Mouse (Mus musculus) layer of hippocampus, adult 8-10 months (tissue): ENCODE data around the gene 4933411K16Rik. TPM values are rescaled to one million over a fixed set of nuclear protein-coding genes. Genes with fewer than 3 reads are reported as not detected.
"Not testable (repeated sequence)": the region's sequence is repeated elsewhere in the genome, so short reads cannot be mapped to it uniquely, and the experiment has no call there.

Experiments used
- DNase-seq, 2 experiments: peaks; one replicate each; pipeline ENCODE4 v3.0.0; 2022; ENCODE audit warnings: low spot score in 2 of 2
- total RNA-seq, 4 experiments: library from RNA; stranded (reverse); gene quantifications; 2 replicates each; pipeline ENCODE4 v1.2.4; 2022

The 4933411K16Rik gene
- total RNA-seq, 4 experiments from 2014 or later, result 1.7 to 2.7 (median 2.1) TPM

DNA sequence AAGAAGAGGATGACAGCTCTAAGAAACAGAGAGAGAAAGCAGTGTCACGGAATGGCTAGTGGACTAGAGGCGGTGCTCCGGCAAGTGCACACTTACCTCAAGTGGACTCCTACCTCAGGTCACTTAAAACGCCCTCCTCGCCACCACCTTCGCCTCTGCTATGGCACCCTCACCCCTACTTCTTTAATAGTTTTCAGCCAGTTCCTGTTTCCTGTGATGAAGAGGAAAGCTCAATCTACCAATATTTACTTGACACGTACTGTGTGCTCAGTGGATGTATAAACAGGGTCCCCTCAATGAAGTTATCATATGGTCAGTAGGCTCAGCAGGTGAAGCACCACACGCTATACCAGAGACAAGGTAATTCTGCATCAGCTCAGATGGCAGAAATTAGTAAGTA, 26.5 kb downstream of the 4933411K16Rik start:
- DNase-seq, result no peak

DNA sequence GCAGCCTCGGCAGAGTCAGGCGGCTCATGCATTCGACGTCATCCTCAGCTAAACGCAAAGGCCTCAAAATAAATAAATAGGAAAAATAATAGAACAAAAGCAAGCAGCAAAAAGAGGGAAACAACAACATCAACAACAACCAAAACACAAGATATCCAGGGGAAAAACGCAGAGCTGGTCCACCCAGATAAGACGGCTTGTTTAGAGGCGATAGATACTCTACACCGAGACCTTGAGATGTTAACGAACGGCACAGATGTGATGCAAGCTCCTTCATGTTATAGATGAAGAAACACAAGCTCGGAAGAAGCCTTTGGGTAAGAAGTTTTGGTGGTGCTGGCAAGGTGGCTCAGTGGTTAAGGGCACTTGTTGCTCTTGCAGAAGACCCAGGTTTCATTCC, 27.0 kb downstream of the 4933411K16Rik start:
- no peak for DNase-seq

DNA sequence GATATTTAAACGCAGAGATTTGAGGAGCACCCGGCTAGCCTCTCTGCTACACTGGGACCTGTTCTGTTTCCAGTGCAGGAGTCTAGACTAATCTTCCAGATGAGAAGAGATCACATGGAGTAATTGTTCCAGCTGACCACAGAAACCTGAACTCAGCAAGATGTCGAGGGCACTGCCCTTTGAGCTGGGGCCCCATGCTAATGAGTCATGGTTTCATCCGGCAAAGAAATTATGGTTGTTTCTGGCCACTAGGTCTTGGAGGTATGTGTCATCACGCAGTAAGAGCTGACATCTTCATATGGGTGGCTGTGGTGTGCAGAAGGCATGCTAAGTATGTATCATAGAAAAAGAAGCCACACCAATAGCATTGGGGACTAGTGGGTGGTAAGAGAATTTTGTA, 27.9 kb downstream of the 4933411K16Rik start:
- DNase-seq, result no peak

DNA sequence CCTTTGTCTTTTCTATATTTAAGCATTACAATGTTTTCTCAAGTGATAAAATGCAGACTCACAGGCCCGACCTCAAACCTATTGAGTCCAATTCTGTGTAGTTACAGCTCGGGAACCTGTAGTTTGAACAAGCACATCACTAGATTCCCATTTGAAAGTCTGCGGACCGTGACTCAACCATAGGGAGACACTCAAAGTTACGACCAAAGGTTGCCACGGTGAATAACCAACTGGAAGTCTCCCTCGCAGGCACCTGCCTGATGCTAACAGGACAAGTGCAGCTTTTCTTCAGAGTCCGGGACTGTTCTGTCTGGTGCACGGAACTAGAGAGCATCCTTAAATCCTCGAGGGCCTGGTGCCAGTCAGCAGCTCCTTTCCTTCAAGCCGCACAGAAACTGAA, 28.4 kb downstream of the 4933411K16Rik start:
- no peak for DNase-seq

DNA sequence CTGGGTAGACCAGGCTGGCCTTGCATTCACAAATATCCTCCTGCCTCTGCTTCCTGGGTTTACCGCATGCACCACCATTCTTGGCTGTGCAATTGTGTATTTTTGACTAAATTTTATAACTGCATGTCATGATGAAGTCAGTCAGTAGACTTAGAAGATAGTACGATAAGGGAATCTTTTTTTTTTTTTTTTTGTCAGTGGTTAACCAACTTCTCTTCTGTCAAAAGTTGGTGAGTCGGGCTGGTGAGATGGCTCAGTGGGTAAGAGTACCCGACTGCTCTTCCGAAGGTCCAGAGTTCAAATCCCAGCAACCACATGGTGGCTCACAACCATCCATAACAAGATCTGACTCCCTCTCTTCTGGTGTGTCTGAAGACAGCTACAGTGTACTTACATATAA, 29.6 kb downstream of the 4933411K16Rik start:
- not testable (repeated sequence) for DNase-seq

DNA sequence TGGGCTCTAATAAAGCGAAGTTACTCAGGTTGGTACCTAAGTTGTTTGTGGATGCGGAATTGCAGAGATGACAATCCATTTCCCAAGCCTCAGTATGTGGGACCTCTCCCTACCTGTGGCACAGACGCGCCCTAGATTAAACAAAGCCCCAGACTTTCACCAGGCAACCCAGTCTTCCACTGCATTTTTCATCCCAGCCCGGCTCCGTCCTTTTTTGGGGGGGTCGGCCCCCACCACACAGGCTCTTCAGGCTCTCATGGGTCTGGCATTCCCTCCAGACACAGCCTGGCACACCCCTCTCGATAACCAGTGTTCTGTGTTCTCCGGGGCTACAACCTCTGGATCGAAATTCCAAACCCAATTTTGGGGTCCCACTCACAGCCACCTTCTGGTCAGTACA, 33.6 kb downstream of the 4933411K16Rik start:
- no peak for DNase-seq

DNA sequence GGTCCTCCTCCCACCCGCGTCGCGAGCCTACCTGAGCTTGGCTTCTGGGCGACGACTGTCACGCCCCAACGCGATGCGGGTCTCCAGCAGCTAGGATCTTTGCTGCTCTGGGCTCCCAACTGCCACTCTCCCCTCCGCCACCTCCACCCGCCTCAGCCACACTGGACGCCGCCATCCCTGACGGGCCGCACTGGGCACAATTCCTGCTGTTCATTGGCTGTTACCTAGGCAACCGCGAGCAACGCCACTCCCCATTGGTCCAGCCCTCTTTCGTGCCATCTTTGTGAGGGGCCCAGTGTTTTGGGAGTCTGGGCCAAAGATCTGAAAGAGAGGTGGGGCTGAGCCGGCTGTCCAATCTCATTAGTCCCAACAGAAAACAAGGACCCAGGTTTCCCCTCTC, 34.1 kb downstream of the 4933411K16Rik start, which contains the start of gene Morn4:
Morn4 (minus strand) TSS at position 192 of the 400 bp plus-strand sequence.
- peak; percentile 93 to 95 for DNase-seq

DNA sequence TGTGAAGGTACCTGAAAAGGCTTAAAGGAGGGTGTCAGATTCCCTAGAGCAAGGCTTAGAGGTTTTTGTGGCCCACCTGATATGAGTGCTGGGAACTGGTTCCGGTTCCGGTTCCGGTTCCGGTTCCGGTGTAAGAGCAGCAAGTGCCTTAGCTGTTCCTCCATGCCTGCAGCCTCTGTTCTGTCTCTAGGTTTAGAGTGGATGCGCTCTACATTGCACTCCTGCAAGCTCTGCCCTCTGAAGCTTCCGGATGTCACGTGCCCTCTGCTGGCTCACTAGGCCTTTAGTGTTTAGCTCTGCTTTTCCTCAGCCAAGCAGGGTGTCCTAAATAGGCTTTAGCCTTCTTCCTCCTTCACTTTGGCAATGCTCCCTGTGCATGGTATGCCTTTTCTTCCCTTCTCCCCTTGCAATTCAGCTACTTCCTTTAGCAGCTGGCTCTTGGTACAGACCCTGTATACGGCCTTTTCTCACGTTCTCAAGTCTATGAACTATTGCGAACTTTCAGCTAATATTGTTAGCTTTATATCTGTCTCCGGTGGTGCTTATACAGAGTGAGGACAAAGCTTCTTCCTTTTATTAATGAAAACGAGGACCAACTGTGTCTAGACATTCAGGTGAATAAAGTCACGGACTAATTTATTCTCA, 37.2 kb downstream of the 4933411K16Rik start:
- peak; percentile 37 to 54 for DNase-seq

DNA sequence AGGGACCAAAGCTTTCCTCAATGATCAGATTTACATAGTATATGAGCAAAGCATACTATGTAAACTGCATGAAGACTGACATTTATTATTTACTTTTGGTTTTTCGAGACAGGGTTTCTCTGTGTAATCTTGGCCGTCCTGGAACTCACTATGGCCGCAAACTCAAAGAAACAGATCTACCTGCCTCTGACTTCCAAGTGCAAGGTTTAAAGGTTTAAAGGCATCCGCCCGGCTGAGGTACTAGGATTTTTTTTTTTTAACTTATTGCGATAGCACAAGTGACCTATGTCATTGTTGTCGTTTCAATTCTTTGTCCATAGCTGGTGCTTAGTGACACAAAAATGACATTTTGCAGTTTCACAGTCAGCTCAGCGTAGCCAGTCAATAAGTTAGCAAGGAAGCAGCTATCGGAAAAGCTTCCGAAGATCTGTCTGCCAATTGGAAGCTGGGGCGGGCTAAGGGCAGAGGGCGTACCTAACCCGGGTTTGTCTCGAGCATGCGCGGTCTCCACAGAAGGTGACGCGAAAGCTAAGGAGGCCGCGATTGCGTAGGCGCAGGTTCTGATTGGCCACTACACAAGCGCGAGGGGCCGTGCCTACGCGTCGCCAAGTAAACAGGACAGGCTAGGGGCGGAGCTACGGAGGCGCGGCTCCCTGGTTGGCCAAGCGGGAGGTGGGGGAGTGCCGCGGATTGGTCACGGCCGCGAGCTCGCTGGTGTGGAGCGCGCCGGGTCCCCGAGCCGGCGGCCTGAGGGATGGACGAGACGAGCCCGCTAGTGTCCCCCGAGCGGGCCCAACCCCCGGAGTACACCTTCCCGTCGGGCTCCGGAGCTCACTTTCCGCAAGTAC, 37.9 kb downstream of the 4933411K16Rik start, which contains the start of gene Pi4k2a:
Pi4k2a (plus strand) TSS at position 723 of the 848 bp plus-strand sequence.
- DNase-seq, result peak; percentile 100

DNA sequence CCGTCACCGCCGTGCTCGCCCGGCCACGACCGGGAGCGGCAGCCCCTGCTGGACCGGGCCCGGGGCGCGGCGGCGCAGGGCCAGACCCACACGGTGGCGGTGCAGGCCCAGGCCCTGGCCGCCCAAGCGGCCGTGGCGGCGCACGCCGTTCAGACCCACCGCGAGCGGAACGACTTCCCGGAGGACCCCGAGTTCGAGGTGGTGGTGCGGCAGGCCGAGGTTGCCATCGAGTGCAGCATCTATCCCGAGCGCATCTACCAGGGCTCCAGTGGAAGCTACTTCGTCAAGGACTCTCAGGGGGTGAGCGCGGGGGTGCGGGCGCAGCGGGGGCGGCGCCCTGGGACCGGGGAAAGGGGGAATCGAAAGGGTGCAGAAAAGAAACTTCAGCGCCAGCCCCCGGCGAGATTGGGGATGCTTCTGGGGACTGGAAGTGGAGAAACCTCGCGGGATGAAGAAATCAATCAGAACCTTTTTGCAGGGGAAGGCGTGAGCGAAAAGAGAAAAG, 38.6 kb downstream of the 4933411K16Rik start:
- no peak for DNase-seq

DNA sequence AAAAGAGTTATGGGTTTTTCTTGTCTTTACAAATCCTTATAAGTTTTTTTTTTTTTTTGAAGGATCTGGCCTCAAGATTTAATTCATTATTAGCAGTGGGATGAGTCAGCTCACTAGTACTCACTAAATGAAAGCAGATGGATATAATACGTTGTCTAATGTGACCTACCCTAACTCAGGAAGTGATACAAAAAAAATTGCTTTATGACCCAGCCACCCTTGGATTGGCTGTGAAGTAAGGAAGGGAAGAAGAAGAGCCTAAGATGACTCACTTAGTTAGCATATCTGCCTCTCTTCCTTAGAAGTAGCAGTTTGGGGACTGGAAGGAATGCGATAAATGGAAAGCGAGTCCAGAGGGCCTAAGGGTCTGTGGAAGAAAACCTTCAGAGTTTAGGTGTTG, 47.4 kb downstream of the 4933411K16Rik start:
- no peak for DNase-seq

Other genes starting within 250 kb of the 4933411K16Rik start
- gene Frat1, start 222.3 kb upstream of the 4933411K16Rik start, total RNA-seq, result 10 to 100 TPM; 18.8 to 21.7 (median 19.4) TPM
- 10 to 100 TPM; 10.0 to 10.9 (median 10.4) TPM for gene Frat2, start 204.1 kb upstream of the 4933411K16Rik start, total RNA-seq
- gene Rrp12, start 156.1 kb upstream of the 4933411K16Rik start, total RNA-seq, result 10 to 100 TPM; 33.0 to 34.6 (median 33.5) TPM
- 100 to 1,000 TPM; 520 to 573 (median 534) TPM for gene Pgam1, start 140.3 kb upstream of the 4933411K16Rik start, total RNA-seq
- gene Exosc1, start 118.8 kb upstream of the 4933411K16Rik start, total RNA-seq, result 10 to 100 TPM; 25.5 to 34.9 (median 29.1) TPM
- gene Zdhhc16, start 118.8 kb upstream of the 4933411K16Rik start, total RNA-seq, result 10 to 100 TPM; 43.5 to 47.4 (median 44.0) TPM
- 10 to 100 TPM; 30.8 to 60.2 (median 39.4) TPM for gene Mms19, start 71.1 kb upstream of the 4933411K16Rik start, total RNA-seq
- 10 to 100 TPM; 11.2 to 14.4 (median 13.2) TPM for gene Ubtd1, start 70.5 kb upstream of the 4933411K16Rik start, total RNA-seq
- gene Ankrd2, start 16.2 kb upstream of the 4933411K16Rik start, total RNA-seq, result under 1 TPM in 2 of 4 experiments, not detected in 2; 0.30 to 0.47 TPM
- gene Hoga1, start 6.6 kb upstream of the 4933411K16Rik start, total RNA-seq, result 10 to 100 TPM in 1 of 4 experiments, 1 to 10 TPM in 3; 7.2 to 11.6 (median 8.9) TPM
- gene Morn4, start 34.1 kb downstream of the 4933411K16Rik start, total RNA-seq, result 10 to 100 TPM; 59.1 to 70.6 (median 64.3) TPM
- 10 to 100 TPM; 64.8 to 71.3 (median 69.0) TPM for gene Pi4k2a, start 38.2 kb downstream of the 4933411K16Rik start, total RNA-seq
- gene Avpi1, start 76.8 kb downstream of the 4933411K16Rik start, total RNA-seq, result 10 to 100 TPM; 18.1 to 24.6 (median 21.4) TPM
- 1 to 10 TPM; 6.6 to 9.8 (median 8.4) TPM for gene Marveld1, start 95.2 kb downstream of the 4933411K16Rik start, total RNA-seq
- gene Zfyve27, start 111.7 kb downstream of the 4933411K16Rik start, total RNA-seq, result 100 to 1,000 TPM in 2 of 4 experiments, 10 to 100 TPM in 2; 79.7 to 113 (median 98.0) TPM
- 1 to 10 TPM in 2 of 4 experiments, under 1 TPM in 1, not detected in 1; 0.49 to 2.3 (median 2.0) TPM for gene Sfrp5, start 150.0 kb downstream of the 4933411K16Rik start, total RNA-seq
- gene Golga7b, start 195.3 kb downstream of the 4933411K16Rik start, total RNA-seq, result 10 to 100 TPM; 58.0 to 67.6 (median 63.1) TPM